Mouse (Mus musculus) inflammation-experienced regulatory T-cells, adult 6 months (primary cell): Measurements from ENCODE around the gene Tssk1. TPM values are rescaled to one million over a fixed set of nuclear protein-coding genes. Genes with fewer than 3 reads are reported as not detected.

Source experiments
- polyA plus RNA-seq, 3 experiments: library from polyadenylated mRNA; unstranded; fragments of 100-300 nt; shearing (Covaris generic); gene quantifications; one replicate each; pipeline ENCODE4 v1.2.1; 2017

Tssk1 gene
- polyA plus RNA-seq, 3 experiments from 2014 or later: 0.13 TPM; not detected in 2

Other genes with a start within 250 kb of the Tssk1 start
- gene Ccdc74a, start 247.8 kb upstream of the Tssk1 start, polyA plus RNA-seq: 1 to 10 TPM in 1 of 3 experiments, under 1 TPM in 1, not detected in 1; 0.74 to 1.1 TPM
- 100 to 1,000 TPM in 1 of 3 experiments, 10 to 100 TPM in 2; 69.3 to 109 (median 71.8) TPM for gene Med15, start 161.3 kb upstream of the Tssk1 start, polyA plus RNA-seq
- 10 to 100 TPM; 11.8 to 28.7 (median 13.4) TPM for gene Klhl22, start 134.6 kb upstream of the Tssk1 start, polyA plus RNA-seq
- gene Scarf2, start 96.9 kb upstream of the Tssk1 start, polyA plus RNA-seq: not detected
- gene B830017H08Rik, start 61.1 kb upstream of the Tssk1 start, polyA plus RNA-seq: not detected
- 1 to 10 TPM in 2 of 3 experiments, under 1 TPM in 1; 0.67 to 1.9 (median 1.5) TPM for gene Car15, start 55.9 kb upstream of the Tssk1 start, polyA plus RNA-seq
- gene Gm20518, start 2.6 kb upstream of the Tssk1 start, polyA plus RNA-seq: under 1 TPM; 0.17 to 0.43 (median 0.18) TPM
- 10 to 100 TPM; 16.4 to 21.8 (median 19.9) TPM for gene Dgcr2, start 4.3 kb downstream of the Tssk1 start, polyA plus RNA-seq
- under 1 TPM in 1 of 3 experiments, not detected in 2; 0.43 TPM for gene Tssk2, start 4.4 kb downstream of the Tssk1 start, polyA plus RNA-seq
- gene Ess2, start 17.1 kb downstream of the Tssk1 start, polyA plus RNA-seq: 10 to 100 TPM; 29.9 to 45.9 (median 39.7) TPM
- gene Gsc2, start 20.8 kb downstream of the Tssk1 start, polyA plus RNA-seq: not detected
- gene Slc25a1, start 34.0 kb downstream of the Tssk1 start, polyA plus RNA-seq: 10 to 100 TPM in 1 of 3 experiments, 1 to 10 TPM in 2; 4.4 to 12.6 (median 8.2) TPM
- gene Vpreb2, start 86.2 kb downstream of the Tssk1 start, polyA plus RNA-seq: not detected
- gene Dgcr6, start 158.6 kb downstream of the Tssk1 start, polyA plus RNA-seq: 10 to 100 TPM; 11.5 to 19.1 (median 15.0) TPM
- gene Prodh, start 196.0 kb downstream of the Tssk1 start, polyA plus RNA-seq: 1 to 10 TPM; 1.1 to 5.3 (median 4.2) TPM
- gene Rtn4r, start 233.4 kb downstream of the Tssk1 start, polyA plus RNA-seq: not detected